Mouse (Mus musculus) lung, adult 2 months (tissue): ENCODE data around the gene Sall4. TPM values are rescaled to one million over a fixed set of nuclear protein-coding genes. Genes with fewer than 3 reads are reported as not detected.

Experiments used
- DNase-seq: peaks from one replicate; pipeline ENCODE4 v3.0.0; 2022
- H3K4me1 ChIP-seq: fragments of 200-500 bp; 2 replicates; pipeline ENCODE4 v1.6.1; 2011; ENCODE audit warnings: low read length; ENCODE audit not compliant: control insufficient read depth, insufficient read depth
- H3K4me3 ChIP-seq: fragments of 200-500 bp; replicated peaks from 2 replicates; pipeline ENCODE3; 2011; ENCODE audit warnings: low read depth, mild to moderate bottlenecking, control low read depth, low read length; ENCODE audit errors: extremely low read depth
- CTCF ChIP-seq: fragments of 200-500 bp; IDR thresholded peaks from 2 replicates; pipeline ENCODE4 v1.5.1; 2011; ENCODE audit warnings: mild to moderate bottlenecking, low read length, control low read depth; ENCODE audit not compliant: insufficient read depth
- POLR2A ChIP-seq: fragments of 200-500 bp; IDR thresholded peaks from 2 replicates; pipeline ENCODE4 v1.6.1; 2011; ENCODE audit warnings: low read depth, mild to moderate bottlenecking, control low read depth, low read length, borderline replicate concordance; ENCODE audit errors: extremely low read depth
- WGBS: fragments of 180-500 bp; shearing (Covaris S2); methylation state at CpG from one replicate; pipeline ENCODE4 v1.1.7; 2018; 5-methylcytosine and 5-hydroxymethylcytosine counted together
- polyA plus RNA-seq: library from polyadenylated mRNA; depleted of rRNA; stranded (reverse); fragments of >200 nt; gene quantifications from 2 replicates; pipeline ENCODE4 v1.2.3, GENCODE M21; 2012; rRNA removed

The Sall4 gene
- polyA plus RNA-seq, 1 experiment = not detected

- no peak for TF ChIP-seq POLR2A
- no peak for TF ChIP-seq CTCF
- Histone ChIP-seq H3K4me3 (no peak overlapping the region), H3K4me1 (no peaks in the 10 kb centered on the region)
- WGBS = 71% methylated on average over 3 of the region's 3 CpGs
- no peak for DNase-seq
Observed at GRCm38 (mm10) chr2:168710979-168711378, 56.8 kb downstream of the Sall4 start.

DNA sequence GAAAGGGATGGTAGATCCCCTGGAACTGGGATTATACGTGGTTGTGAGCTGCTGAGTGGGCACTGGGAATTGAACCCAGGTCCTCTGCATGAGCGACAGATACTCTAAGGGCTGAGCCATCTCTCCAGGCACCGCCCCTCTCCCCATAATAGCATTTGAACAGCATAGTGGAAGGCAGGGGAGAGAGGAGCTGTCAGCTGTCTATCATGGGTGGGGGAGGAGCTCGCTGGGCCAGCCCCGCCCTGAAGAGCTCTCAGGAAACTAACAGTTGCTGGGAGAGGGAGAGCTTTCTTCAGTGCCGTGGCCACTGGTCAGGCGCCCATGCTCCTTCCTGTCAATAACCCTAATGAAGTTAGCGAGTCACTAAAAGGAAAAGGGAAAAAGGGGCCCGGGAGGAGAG lies 60.0 kb downstream of the Sall4 start:
- no peak overlapping the region for H3K4me3 ChIP-seq
- no peak for TF ChIP-seq CTCF
- 53% methylated on average over 9 of the region's 9 CpGs for WGBS

GRCm38 (mm10) chr2:168702266-168702665 lies 65.5 kb downstream of the Sall4 start:
- Histone ChIP-seq H3K4me3 (no peak overlapping the region), H3K4me1 (no peaks in the 10 kb centered on the region)
- DNase-seq = no peak
- no peak for TF ChIP-seq POLR2A
- TF ChIP-seq CTCF = no peak
- WGBS = 63% methylated on average over 13 of the region's 13 CpGs

More for the DNA sequence above, 60.0 kb downstream of the Sall4 start:
- H3K4me1 ChIP-seq = no peaks in the 10 kb centered on the region
- DNase-seq = no peak

Other genes with a start within 250 kb of the Sall4 start
- 2.5 and 3.2 TPM in 2 replicates for gene Nfatc2, start 166.3 kb downstream of the Sall4 start, polyA plus RNA-seq
- gene Atp9a, start 25.5 kb downstream of the Sall4 start, polyA plus RNA-seq = 72.9 and 74.9 TPM in 2 replicates
- gene Zfp64, start 187.6 kb upstream of the Sall4 start, polyA plus RNA-seq = 26.5 and 29.9 TPM in 2 replicates